Comparison of ENCODE assay signal across 15 mouse cellular contexts in the genomic region with DNA sequence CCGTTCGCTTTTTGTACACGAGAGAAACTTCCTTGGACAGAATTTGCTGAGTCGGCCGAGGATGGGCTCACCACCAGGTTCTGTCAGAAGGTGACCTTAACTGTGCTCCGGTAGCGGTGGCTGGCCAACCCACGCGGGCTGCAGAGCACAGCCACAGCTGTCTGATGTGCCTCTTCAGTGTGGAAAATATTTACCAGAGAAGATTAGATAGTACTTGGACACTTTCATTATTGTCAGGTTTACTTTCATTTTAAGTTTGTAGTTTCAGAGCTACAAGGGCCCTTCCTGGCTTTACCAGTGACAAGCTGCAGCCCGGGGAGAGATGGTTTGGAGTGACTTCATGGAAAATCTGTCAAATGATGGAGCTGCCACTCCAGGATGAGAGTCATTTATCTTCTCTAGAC. TPM values are rescaled to one million over a fixed set of nuclear protein-coding genes. Genes with fewer than 3 reads are reported as not detected.
A peak's percentile ranks its signal among the peaks of the same experiment; 100 is the strongest.
DNase-seq lines count a peak whose midpoint lies in the region; ATAC-seq and TF ChIP-seq lines count a peak whose summit lies in the region.
"Had no signal": no experiment of that assay in that cellular context is flagged by ENCODE, and none has a peak within 500 bp of the region (broad histone marks: within the 10 kb centered on the region; RNA-seq: fewer than 3 reads in every experiment).

No protein-coding gene starts in this region.

- no peak for TF ChIP-seq RAD21 in CH12.LX (IDR thresholded peaks at IDR 0.05; ENCODE audit: low read depth, low read length)

- no peak for TF ChIP-seq POLR2A in CH12.LX (IDR thresholded peaks at IDR 0.05; ENCODE audit: low read depth, low read length)

- H3K4me2 ChIP-seq in heart, embryonic 15.5 days = peak overlapping the region; percentile 23; the same call in 1 of the 2 replicates
- no peak overlapping the region for H3K4me2 ChIP-seq in lung, embryonic 14.5 days
- peak overlapping the region; percentile 90 for H3K4me2 ChIP-seq in CH12.LX (ENCODE audit: insufficient read depth, low read depth, poor library complexity, severe bottlenecking)
- H3K4me2 ChIP-seq: embryonic facial prominence, embryonic 12.5 days; stomach, embryonic 15.5 days had no signal

- peak; percentile 22; the same call in 1 of the 2 replicates for TF ChIP-seq EP300 in CH12.LX (IDR thresholded peaks at IDR 0.05; ENCODE audit: low read length)

- no peaks in the 10 kb centered on the region for H3K27me3 ChIP-seq in heart, embryonic 15.5 days
- H3K27me3 ChIP-seq in lung, embryonic 14.5 days (ENCODE audit: insufficient read depth, low read length) = no peaks in the 10 kb centered on the region
- no peaks in the 10 kb centered on the region for H3K27me3 ChIP-seq in CH12.LX (replicated peaks)
- H3K27me3 ChIP-seq: embryonic facial prominence, embryonic 12.5 days; stomach, embryonic 15.5 days had no signal

- no peak for TF ChIP-seq CTCF in lung, embryonic 14.5 days (IDR thresholded peaks at IDR 0.05; ENCODE audit: low read depth)
- TF ChIP-seq CTCF in CH12.LX (conservative IDR thresholded peaks at IDR 0.05 in 1 of 2, IDR thresholded peaks at IDR 0.05 in 1 of 2; ENCODE audit: low read depth in 2 of 2, low read length in 2 of 2) = no peak

- no peaks in the 10 kb centered on the region for H3K9me3 ChIP-seq in heart, embryonic 15.5 days (replicated peaks)
- H3K9me3 ChIP-seq in lung, embryonic 14.5 days (ENCODE audit: low read depth, low read length) = no peaks in the 10 kb centered on the region
- H3K9me3 ChIP-seq in CH12.LX (replicated peaks; ENCODE audit: low read length) = peaks cover 7% of the 10 kb centered on the region
- H3K9me3 ChIP-seq: embryonic facial prominence, embryonic 12.5 days; forebrain, embryonic 10.5 days; hindbrain, embryonic 10.5 days; stomach, embryonic 15.5 days had no signal

- intact Hi-C loops in heart, postnatal 14 days (cut with DNase I) = no loop called here

- H3K36me3 ChIP-seq in heart, embryonic 15.5 days = no peaks in the 10 kb centered on the region
- no peaks in the 10 kb centered on the region for H3K36me3 ChIP-seq in lung, embryonic 14.5 days (ENCODE audit: insufficient read depth)
- H3K36me3 ChIP-seq in CH12.LX (replicated peaks in 1 of 2; ENCODE audit: control insufficient read depth in 1 of 2, insufficient read depth in 1 of 2, low read length in 1 of 2) = no peaks in the 10 kb centered on the region
- H3K36me3 ChIP-seq: embryonic facial prominence, embryonic 12.5 days; forebrain, embryonic 10.5 days; hindbrain, embryonic 10.5 days; stomach, embryonic 15.5 days had no signal

- no peak for DNase-seq in heart, postnatal 14 days
- DNase-seq in lung, embryonic 14.5 days = peak; percentile 61
- DNase-seq in lung, postnatal 14 days = no peak
- DNase-seq in CH12.LX (ENCODE audit: extremely low read depth) = peak; percentile 68
- DNase-seq in spleen, adult 18-20 months = no peak
- DNase-seq: adrenal gland, adult 2 months; cerebellum, postnatal 25 days; kidney, adult 11 months; thymus, postnatal 36 days had no signal

- in situ Hi-C loops in CH12.LX (cut with MboI; ENCODE audit: low pct_ligation_motif_present, low pct_unique_long_range_greater_than_20kb, low sequenced_read_pairs) = no loop called here

- H3K27ac ChIP-seq in heart, embryonic 15.5 days = no peak overlapping the region
- no peak overlapping the region for H3K27ac ChIP-seq in lung, embryonic 14.5 days (ENCODE audit: low read depth)
- no peak overlapping the region for H3K27ac ChIP-seq in CH12.LX (ENCODE audit: insufficient read depth, low read depth)
- H3K27ac ChIP-seq: embryonic facial prominence, embryonic 12.5 days; forebrain, embryonic 10.5 days; hindbrain, embryonic 10.5 days; stomach, embryonic 15.5 days had no signal

- dilution Hi-C loops in CH12.LX (cut with MboI; ENCODE audit: extremely low pct_ligation_motif_present, extremely low pct_unique_long_range_greater_than_20kb, low sequenced_read_pairs) = no loop called here

- 45% methylated on average over 10 of the region's 10 CpGs for WGBS in heart, embryonic 15.5 days
- WGBS in lung, embryonic 14.5 days = 55% methylated on average over 10 of the region's 10 CpGs

- H3K4me1 ChIP-seq in heart, embryonic 15.5 days (replicated peaks) = 0 out of 2 replicates have a peak, but pooled peaks cover 2% of the 10 kb centered on the region
- no peaks in the 10 kb centered on the region for H3K4me1 ChIP-seq in lung, embryonic 14.5 days (ENCODE audit: insufficient read depth)
- H3K4me1 ChIP-seq in CH12.LX (ENCODE audit: control insufficient read depth in 1 of 2, insufficient read depth in 2 of 2) = peaks cover 7 to 37% of the 10 kb centered on the region in 2 experiments; a peak in 3 of 4 replicates
- H3K4me1 ChIP-seq: embryonic facial prominence, embryonic 12.5 days; forebrain, embryonic 10.5 days; hindbrain, embryonic 10.5 days; stomach, embryonic 15.5 days had no signal

- H3K4me3 ChIP-seq in heart, embryonic 15.5 days = no peak overlapping the region
- no peak overlapping the region for H3K4me3 ChIP-seq in lung, embryonic 14.5 days (ENCODE audit: low read depth, low read length)
- H3K4me3 ChIP-seq in CH12.LX (replicated peaks in 1 of 3; ENCODE audit: low read depth in 2 of 3, low read length in 2 of 3, poor library complexity in 1 of 3) = no peak overlapping the region
- H3K4me3 ChIP-seq: embryonic facial prominence, embryonic 12.5 days; forebrain, embryonic 10.5 days; hindbrain, embryonic 10.5 days; stomach, embryonic 15.5 days had no signal

- H3K79me2 ChIP-seq in CH12.LX (replicated peaks; ENCODE audit: control insufficient read depth, extremely low read depth, insufficient read depth, poor library complexity, severe bottlenecking) = no peaks in the 10 kb centered on the region

- ATAC-seq in heart, embryonic 15.5 days (replicated peaks; ENCODE audit: insufficient number of reproducible peaks, insufficient read depth, low FRiP score, low read depth) = no peak
- ATAC-seq in lung, embryonic 14.5 days (ENCODE audit: insufficient read depth) = no peak
- ATAC-seq in megakaryocyte, adult 5-6 weeks (ENCODE audit: poor library complexity, severe bottlenecking) = peak; percentile 26; the same call in 1 of the 2 replicates

- no peak overlapping the region for H3K9ac ChIP-seq in heart, embryonic 15.5 days
- no peak overlapping the region for H3K9ac ChIP-seq in lung, embryonic 14.5 days
- peak overlapping the region; percentile 52 for H3K9ac ChIP-seq in CH12.LX (ENCODE audit: insufficient read depth, low read depth)
- H3K9ac ChIP-seq: embryonic facial prominence, embryonic 12.5 days; stomach, embryonic 15.5 days had no signal

TF ChIP-seq in CH12.LX, 34 proteins besides CTCF, POLR2A, EP300 and RAD21:
- TF ChIP-seq IRF4 (IDR thresholded peaks at IDR 0.05; ENCODE audit: low read depth, low read length) (peak; percentile 52; the same call in 1 of the 2 replicates), MAZ (IDR thresholded peaks at IDR 0.05; ENCODE audit: low read depth, low read length) (no peak), MEF2A (IDR thresholded peaks at IDR 0.05; ENCODE audit: borderline replicate concordance, low read depth, low read length) (peak; percentile 37; the same call in 1 of the 2 replicates), MAFK (IDR thresholded peaks at IDR 0.05; ENCODE audit: insufficient replicate concordance, low read length) (peak; percentile 70; the same call in 1 of the 2 replicates), MXI1 (IDR thresholded peaks at IDR 0.05; ENCODE audit: low read depth, low read length) (0 out of 2 replicates have a peak, but pooled peaks have one; percentile 32), ELF1 (IDR thresholded peaks at IDR 0.05; ENCODE audit: low read depth, low read length) (no peak), ETS1 (conservative IDR thresholded peaks at IDR 0.05; ENCODE audit: low read depth, low read length) (peak; percentile 78), USF1 (IDR thresholded peaks at IDR 0.05; ENCODE audit: low read depth, low read length) (no peak), TCF12 (IDR thresholded peaks at IDR 0.05; ENCODE audit: low read depth, low read length) (no peak; the same call in 1 of the 2 replicates), GABPA (IDR thresholded peaks at IDR 0.05; ENCODE audit: insufficient replicate concordance, low read depth, low read length) (no peak), SIN3A (IDR thresholded peaks at IDR 0.05; ENCODE audit: low read length) (0 out of 2 replicates have a peak, but pooled peaks have one; percentile 39)

RNA-seq across cellular contexts. Expression of a gene that starts 23.6 kb away (rescaled TPM):
- polyA plus RNA-seq in heart, embryonic 15.5 days (2015; fragmentation: Nextera tagmentation; extraction: Ambion mirVana) = 0.62 and 0.75 TPM in 2 replicates
- total RNA-seq in heart, postnatal 14 days (2021) = under 1 TPM; 0.22 to 0.34 TPM
- polyA plus RNA-seq in lung, embryonic 14.5 days (2014; fragmentation: Nextera tagmentation; extraction: Ambion mirVana) = 0.17 and 0.76 TPM in 2 replicates
- total RNA-seq in CH12.LX (2012; rRNA removed) (2.0 and 2.8 TPM in 2 replicates), CH12.LX (2014; rRNA removed) (1.3 and 1.9 TPM in 2 replicates)
- 1.6 and 1.7 TPM in 2 replicates for polyA plus RNA-seq in CH12.LX (2012; ENCODE audit: insufficient read length, low read depth)
- 14.7 and 18.1 TPM in 2 replicates for total RNA-seq in megakaryocyte, adult 5-6 weeks (2015)
- 31.7 and 33.3 TPM in 2 replicates for total RNA-seq in megakaryocyte, adult 5-6 weeks (2017)
- polyA plus RNA-seq: hindbrain, embryonic 10.5 days had no signal

Comparison
In these comparisons a context has a peak if more than half of its experiments do, and no peak if none do; other contexts are left out.
1. DNase-seq: peak in lung, embryonic 14.5 days (single experiment) and CH12.LX (single experiment); none in heart, postnatal 14 days (0 of 2), lung, postnatal 14 days (single experiment) and spleen, adult 18-20 months (0 of 2).
2. RNA of a gene that starts 23.6 kb away (total RNA-seq): 14.7 to 33.3 TPM in megakaryocyte, adult 5-6 weeks; 1.3 to 2.8 TPM in CH12.LX and 0.22 to 0.34 TPM in heart, postnatal 14 days; every median in the first group is over 4 times any median in the second.